Mouse (Mus musculus): ENCODE measurements around the gene Tbl1x. TPM values are rescaled to one million over a fixed set of nuclear protein-coding genes. Genes with fewer than 3 reads are reported as not detected.

Tbl1x gene
- total RNA-seq, 1 experiment from 2014 or later, result 81.4 TPM

DNA sequence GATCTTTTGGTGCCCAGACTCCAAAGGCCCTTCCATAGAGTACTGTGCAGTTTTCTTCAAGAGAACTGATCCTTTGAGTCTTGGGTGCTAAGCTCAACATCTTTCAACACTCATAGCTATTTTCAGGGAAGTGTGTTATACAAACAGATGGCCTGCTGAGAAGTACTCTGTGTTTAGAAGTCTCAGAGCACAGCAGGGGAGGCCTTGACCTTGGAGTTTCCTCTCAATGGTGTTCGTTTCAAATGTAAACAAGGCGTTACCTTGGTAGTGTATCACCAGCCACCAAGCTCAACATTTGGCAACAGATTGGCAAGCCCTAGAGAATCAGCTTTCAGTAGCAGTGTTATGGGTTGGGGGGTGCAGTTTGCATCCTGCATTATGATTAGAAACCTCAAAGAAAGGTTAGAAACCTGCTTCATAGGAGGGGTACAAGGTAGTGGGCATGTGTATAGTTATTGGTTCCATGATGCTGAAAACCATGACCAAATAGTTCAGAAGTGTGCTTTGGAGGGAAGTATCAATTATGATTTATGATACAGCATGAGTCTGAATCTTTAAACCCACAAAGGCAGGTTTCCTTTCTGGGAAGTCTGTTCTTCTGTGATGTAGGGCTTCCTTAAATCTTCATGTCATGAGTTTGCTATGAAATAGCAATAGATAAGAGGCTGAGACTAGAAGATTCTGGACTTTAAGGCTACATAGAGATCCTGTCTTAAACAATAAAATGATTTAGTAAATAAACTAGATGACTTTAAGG is 98.3 kb downstream of the Tbl1x start:
- DNase-seq, result no peak

DNA sequence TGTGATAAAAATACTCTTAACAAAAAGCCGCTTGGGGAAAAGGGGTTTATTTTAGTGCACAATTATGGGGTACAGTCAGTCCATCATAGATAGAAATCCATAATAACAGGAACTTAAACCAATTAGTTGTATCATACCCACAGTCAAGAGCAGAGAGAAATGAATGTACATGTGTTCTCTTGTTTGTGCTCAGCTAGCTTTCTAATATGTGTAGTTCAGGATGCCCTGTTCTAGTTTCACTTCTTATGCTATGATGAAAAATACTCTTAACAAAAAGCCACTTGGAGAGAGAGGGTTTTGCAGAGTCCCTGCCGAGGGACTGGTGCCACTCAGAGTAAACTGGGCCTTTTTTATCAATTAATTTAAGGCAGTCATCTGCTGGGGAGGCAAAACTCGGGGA is 101.1 kb downstream of the Tbl1x start:
- DNase-seq, result no peak

DNA sequence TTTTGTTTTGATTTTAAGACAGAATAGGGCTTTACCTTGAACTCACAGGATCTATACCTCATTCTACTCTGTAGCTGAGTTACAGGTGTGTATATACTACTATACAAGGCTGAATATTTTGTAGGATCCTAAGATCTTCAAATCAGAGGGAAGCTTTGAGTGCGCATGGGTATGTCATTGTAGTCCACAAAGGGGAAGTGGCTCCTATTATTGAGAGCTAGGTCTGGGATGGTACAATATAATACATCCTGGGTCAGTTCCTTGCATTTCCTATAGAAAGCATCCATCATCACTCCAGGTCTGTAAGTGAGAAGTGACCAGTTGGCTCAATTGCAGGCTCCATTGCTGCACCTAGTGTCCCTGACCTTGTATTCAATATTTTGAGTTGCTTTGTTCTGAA is 102.2 kb downstream of the Tbl1x start:
- DNase-seq, result no peak

GRCm38 (mm10) chrX:77615735-77616293 is 105.0 kb downstream of the Tbl1x start:
- no peak for DNase-seq

DNA sequence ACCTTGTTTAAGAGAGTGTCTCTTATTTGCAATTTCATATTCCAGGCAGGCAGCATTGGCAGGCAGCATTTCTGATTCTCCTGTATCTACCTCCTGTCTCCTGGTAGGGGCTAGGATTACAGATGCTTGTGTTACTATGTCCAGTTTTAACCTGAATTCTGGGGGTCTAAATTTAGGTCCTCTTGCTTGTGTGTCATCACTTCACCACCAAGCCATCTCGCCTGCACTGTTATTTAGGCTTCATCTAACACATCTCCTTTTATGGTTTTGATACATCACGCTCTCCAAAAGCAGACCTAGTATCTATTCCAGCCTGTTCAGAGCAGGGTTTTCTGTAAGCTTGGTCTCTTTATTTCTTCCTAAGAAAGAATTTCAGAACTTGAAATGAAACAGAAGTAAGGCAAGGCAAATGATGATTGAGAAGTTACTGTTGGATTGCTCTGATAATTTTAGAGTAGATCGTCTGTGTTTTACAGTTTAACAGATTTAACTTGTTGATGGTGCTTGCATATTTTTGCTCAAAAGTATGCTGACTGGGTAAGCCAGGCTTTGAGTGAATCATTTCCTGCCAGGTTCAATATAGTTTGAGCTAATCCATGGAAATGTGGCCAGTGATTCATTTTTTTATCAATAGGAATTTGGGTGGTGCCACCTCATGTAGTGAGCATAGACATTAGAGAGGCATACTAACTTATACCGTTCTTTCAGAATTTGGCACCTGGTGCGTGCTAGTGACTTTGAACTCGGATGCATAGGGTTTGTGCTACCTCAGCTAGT is 106.7 kb downstream of the Tbl1x start:
- no peak for DNase-seq

DNA sequence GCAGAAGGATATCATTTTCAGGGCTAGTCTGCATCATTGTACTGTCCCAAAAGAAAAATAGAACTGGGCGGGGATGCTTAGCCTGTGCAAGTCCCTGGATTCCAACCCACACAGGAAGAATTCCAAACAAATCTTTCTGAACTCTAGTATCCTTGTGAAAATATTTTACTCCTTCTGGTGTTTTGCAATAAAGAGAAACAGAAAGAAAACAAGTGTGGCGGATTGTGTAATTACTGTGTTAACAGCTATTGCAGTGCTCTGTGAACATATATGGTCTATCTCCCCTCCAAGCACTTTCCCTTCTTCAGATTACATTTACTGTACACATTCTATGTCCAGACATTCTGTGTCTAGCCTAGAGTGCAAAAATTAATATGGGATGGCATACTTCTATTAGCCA is 119.6 kb downstream of the Tbl1x start:
- no peak for DNase-seq

DNA sequence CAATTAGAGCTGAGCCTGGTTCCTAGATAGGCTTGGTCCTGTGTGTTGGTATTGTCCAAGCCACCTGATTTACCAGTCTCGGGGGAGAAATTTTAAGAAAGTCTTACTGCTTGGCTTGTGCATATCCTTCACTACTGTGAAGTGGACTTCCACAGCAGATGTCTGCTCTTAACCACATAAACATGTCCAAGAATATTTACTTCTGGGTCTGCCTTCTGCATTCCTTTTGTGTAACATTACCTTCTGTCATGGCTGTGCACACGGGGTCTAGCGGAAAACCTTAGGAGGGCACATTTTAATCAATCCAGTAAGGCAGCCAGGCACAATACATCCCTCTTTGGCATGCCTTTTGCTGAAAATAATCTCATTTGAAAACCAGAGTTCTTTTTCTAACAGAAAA is 125.7 kb downstream of the Tbl1x start:
- no peak for DNase-seq

DNA sequence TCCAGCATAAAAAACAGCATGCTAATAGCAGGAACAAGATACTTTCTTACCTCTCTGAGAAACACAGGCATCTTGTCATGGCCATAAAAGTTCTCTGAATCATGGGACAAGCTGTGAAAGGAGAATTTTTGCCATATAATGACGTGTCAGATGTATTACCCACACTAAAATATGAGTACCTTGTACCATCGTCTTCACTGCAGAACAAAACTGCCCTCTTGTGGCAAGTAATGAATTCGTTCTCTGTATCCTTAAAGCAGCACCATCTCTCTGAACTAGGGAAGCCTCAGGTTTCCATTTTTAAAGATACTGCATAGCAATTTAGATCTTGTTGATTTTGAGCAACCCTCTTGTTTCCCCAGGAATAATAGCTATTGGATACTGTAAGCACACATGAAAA is 127.3 kb downstream of the Tbl1x start:
- no peak for DNase-seq

- DNase-seq, result no peak
Measured at GRCm38 (mm10) chrX:77640301-77640700, 129.5 kb downstream of the Tbl1x start.

GRCm38 (mm10) chrX:77646164-77646563 is 135.4 kb downstream of the Tbl1x start:
- no peak for DNase-seq

DNA sequence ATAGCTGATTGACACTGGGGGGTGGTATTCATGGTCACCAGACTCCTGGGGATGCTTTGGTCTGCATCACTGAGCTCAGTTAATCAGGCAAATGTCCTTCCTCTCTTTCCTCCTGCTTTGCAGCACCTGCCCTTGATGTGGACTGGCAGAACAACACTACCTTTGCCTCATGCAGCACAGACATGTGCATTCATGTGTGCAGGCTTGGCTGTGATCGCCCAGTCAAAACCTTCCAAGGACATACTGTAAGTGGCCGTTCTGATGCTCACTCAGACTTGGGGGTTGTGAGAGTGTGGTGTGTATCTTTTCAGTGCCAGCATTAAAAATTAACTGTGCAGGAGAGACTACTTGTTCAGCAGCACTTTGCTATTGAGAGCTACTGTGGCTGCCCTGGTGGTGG is 139.4 kb downstream of the Tbl1x start:
- DNase-seq, result no peak

- DNase-seq, result no peak
Measured at GRCm38 (mm10) chrX:77662030-77662429, 151.2 kb downstream of the Tbl1x start.

DNA sequence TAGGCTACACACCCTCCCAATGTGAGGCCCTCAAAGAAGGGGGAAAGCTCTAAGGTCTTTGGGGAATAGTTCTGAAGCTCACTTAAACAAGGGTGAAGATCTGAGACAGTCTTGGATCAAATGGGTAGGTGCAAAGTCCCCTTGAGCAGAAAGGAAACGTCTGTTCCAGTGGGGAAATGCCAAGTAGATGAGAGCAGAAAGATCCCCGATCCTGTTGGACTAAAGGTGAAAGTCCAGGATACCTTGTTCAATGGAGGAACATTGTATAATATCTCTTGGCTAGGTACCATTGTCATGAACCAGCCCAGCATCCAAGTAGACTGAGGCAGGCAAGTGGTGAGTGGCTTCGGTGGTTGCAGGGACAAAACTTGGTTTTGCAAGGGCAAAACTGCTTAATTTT is 152.5 kb downstream of the Tbl1x start:
- no peak for DNase-seq

GRCm38 (mm10) chrX:77665030-77665429 is 154.2 kb downstream of the Tbl1x start:
- DNase-seq, result no peak

DNA sequence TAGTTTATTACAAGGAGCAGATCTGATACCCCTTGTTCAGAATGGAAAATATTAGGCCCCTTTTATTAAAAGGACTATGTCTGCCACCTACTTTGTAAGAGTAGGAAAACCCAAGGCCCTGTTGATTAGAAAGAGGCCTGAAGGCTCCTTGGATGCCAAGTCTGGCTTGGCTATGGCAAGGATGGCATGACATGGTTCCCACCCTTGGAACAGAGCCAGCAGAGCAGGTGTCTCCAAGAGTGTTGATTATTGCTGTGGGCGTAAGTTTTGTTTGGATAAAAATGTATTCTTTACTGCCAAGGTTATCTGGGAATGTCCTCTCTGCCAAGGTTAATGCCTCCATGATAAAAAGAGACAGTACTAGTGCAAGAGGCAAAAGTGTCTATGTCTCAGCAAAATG is 156.1 kb downstream of the Tbl1x start:
- DNase-seq, result no peak

GRCm38 (mm10) chrX:77667441-77667840 is 156.6 kb downstream of the Tbl1x start:
- no peak for DNase-seq

DNA sequence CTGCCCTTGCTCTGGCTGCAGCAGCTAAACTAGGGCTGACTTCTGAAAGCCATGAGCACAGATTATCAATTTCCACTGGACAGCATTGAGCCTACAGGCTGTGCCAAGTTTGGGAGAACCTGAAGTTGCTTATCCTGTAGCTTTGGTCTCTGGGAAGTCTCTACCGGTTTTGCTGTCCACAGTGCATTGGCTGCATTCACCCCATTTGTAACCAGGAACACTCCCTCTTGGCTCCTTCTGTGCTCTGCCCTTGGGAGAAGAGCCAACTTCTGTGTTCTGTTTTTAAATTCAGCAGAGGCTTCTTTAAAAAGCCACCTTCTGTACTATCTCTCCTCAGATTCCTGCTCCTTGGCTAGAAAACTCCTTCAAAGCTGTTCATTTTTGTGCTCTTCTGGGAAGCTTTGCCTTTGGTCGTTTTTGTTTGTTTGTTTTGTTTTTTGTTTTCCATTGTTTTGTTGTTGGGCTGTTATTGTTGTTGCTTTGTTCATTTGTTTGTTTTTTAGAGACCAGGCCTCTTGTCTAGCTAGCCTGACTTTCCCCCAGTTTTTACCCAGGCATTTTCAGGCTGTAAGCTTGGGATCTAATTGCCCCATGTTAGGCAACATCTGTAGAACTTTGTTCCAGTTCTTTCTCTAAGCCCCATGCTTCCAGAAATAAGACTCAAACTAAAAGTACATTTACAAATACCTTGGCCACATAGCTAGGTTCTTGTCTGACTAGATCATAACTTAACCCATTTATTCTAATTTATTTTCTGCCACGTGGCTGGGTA is 159.2 kb downstream of the Tbl1x start:
- no peak for DNase-seq
